8 mouse cellular contexts compared by ENCODE assay signal in genomic region chr4:89575529-89575928, GRCm38 (mm10).
DNase-seq lines count a peak whose midpoint lies in the region; ATAC-seq and TF ChIP-seq lines count a peak whose summit lies in the region.

No protein-coding gene starts in this region.

- H3K4me1 ChIP-seq in heart, adult 2 months (ENCODE audit: control insufficient read depth, insufficient read depth, low read length): no peaks in the 10 kb centered on the region
- no peaks in the 10 kb centered on the region for H3K4me1 ChIP-seq in cortical plate, adult 2 months (ENCODE audit: control insufficient read depth, insufficient read depth, low read length)
- no peaks in the 10 kb centered on the region for H3K4me1 ChIP-seq in hindbrain, embryonic 16.5 days (ENCODE audit: control insufficient read depth, insufficient read depth, low read depth, low read length)

- H3K9me3 ChIP-seq in hindbrain, embryonic 16.5 days (ENCODE audit: control insufficient read depth, low read length): no peaks in the 10 kb centered on the region

- no peaks in the 10 kb centered on the region for H3K27me3 ChIP-seq in heart, adult 2 months (ENCODE audit: control insufficient read depth, insufficient read depth, low read length)
- no peaks in the 10 kb centered on the region for H3K27me3 ChIP-seq in hindbrain, embryonic 16.5 days (replicated peaks; ENCODE audit: control insufficient read depth, insufficient read depth, low read length)

- H3K36me3 ChIP-seq in heart, adult 2 months (ENCODE audit: control insufficient read depth, insufficient read depth, low read length): no peaks in the 10 kb centered on the region
- H3K36me3 ChIP-seq in hindbrain, embryonic 16.5 days (ENCODE audit: control insufficient read depth, insufficient read depth, low read length): no peaks in the 10 kb centered on the region

- no peak overlapping the region for H3K27ac ChIP-seq in heart, adult 2 months
- H3K27ac ChIP-seq in cortical plate, adult 2 months (ENCODE audit: insufficient read depth, low read length): no peak overlapping the region
- H3K27ac ChIP-seq in hindbrain, embryonic 16.5 days (ENCODE audit: low read depth, low read length): no peak overlapping the region

- TF ChIP-seq POLR2A in heart, adult 2 months (IDR thresholded peaks at IDR 0.05; ENCODE audit: insufficient read depth, low read depth, low read length): no peak
- no peak for TF ChIP-seq POLR2A in cortical plate, adult 2 months (IDR thresholded peaks at IDR 0.05; ENCODE audit: extremely low read depth, insufficient read depth, low read length)

- TF ChIP-seq CTCF in heart, adult 2 months (IDR thresholded peaks at IDR 0.05): peak; percentile 47
- TF ChIP-seq CTCF in cortical plate, adult 2 months (IDR thresholded peaks at IDR 0.05; ENCODE audit: extremely low read depth, insufficient read depth, low read length): peak; percentile 75

- DNase-seq in heart, adult 2 months: peak in 1 of 2 experiments; percentile 2
- DNase-seq in heart, adult 11 months: no peak
- DNase-seq in NIH3T3 (ENCODE audit: low read depth): peak; percentile 78
- DNase-seq in left cerebral cortex, postnatal 14 days (ENCODE audit: low spot score in 2 of 2): peak; percentile 66 to 76
- peak; percentile 2 for DNase-seq in ovary, postnatal 10 days (ENCODE audit: low spot score)
- DNase-seq in spleen, adult 12 weeks (ENCODE audit: low spot score): no peak

- H3K9ac ChIP-seq in heart, adult 2 months (ENCODE audit: low read depth, low read length): no peak overlapping the region
- no peak overlapping the region for H3K9ac ChIP-seq in hindbrain, embryonic 16.5 days (ENCODE audit: low read depth, low read length)

- WGBS in heart, adult 2 months: 16% methylated on average over 10 of the region's 10 CpGs
- 19% methylated on average over 10 of the region's 10 CpGs for WGBS in hindbrain, embryonic 16.5 days

- H3K79me2 ChIP-seq in heart, adult 2 months (replicated peaks; ENCODE audit: control insufficient read depth, insufficient read depth, low read length): no peaks in the 10 kb centered on the region

- intact Hi-C loops in heart, adult 2 months (cut with DNase I): loop anchor here (5.0 kb wide), 1 partner anchor 117 kb away; no protein-coding TSS in a partner anchor
- intact Hi-C loops in left cerebral cortex, postnatal 14 days (cut with DNase I): loop anchor here (5.0 kb wide), 1 partner anchor 117 kb away; no protein-coding TSS in a partner anchor

- no peak for TF ChIP-seq EP300 in heart, adult 2 months (IDR thresholded peaks at IDR 0.05; ENCODE audit: insufficient read depth, low read depth, low read length)

- ATAC-seq in hindbrain, embryonic 16.5 days: peak; percentile 80; the same call in 1 of the 2 replicates

- H3K4me3 ChIP-seq in heart, adult 2 months: no peak overlapping the region
- no peak overlapping the region for H3K4me3 ChIP-seq in cortical plate, adult 2 months (ENCODE audit: insufficient read depth, low read length)
- no peak overlapping the region for H3K4me3 ChIP-seq in hindbrain, embryonic 16.5 days (ENCODE audit: low read length)

- no peak overlapping the region for H3K4me2 ChIP-seq in hindbrain, embryonic 16.5 days (ENCODE audit: low read length)

Comparison
In these comparisons a context has a peak if more than half of its experiments do, and no peak if none do; other contexts are left out.
1. DNase-seq: peak in NIH3T3 (single experiment), left cerebral cortex, postnatal 14 days (2 of 2) and ovary, postnatal 10 days (single experiment); none in heart, adult 11 months (single experiment) and spleen, adult 12 weeks (single experiment).